Mouse (Mus musculus) forebrain, postnatal 0 days (tissue): ENCODE data around the gene Slc12a3. TPM values are rescaled to one million over a fixed set of nuclear protein-coding genes. Genes with fewer than 3 reads are reported as not detected.

Source experiments
- ATAC-seq: fragments of 200-750 bp; cut with Nextera tagmentation; 2 replicates; pipeline ENCODE4 v1.8.0; 2017; ENCODE audit warnings: mild to moderate bottlenecking, moderate library complexity
- DNase-seq: peaks from one replicate; pipeline ENCODE4 v3.0.0-alpha.2; 2015
- H3K27ac ChIP-seq: fragments of 300-500 bp; sonication (generic); 2 replicates; pipeline ENCODE4 v1.5.1; 2014; ENCODE audit warnings: low read depth, mild to moderate bottlenecking, antibody characterized with exemption, low read length, moderate library complexity, mixed read lengths
- H3K27me3 ChIP-seq: fragments of 300-500 bp; sonication (generic); 2 replicates; pipeline ENCODE4 v1.6.1; 2014; ENCODE audit warnings: mild to moderate bottlenecking, low read length, mixed read lengths; ENCODE audit not compliant: insufficient read depth
- H3K36me3 ChIP-seq: fragments of 300-500 bp; sonication (generic); 2 replicates; pipeline ENCODE4 v1.6.1; 2014; ENCODE audit warnings: mild to moderate bottlenecking, moderate library complexity; ENCODE audit not compliant: insufficient read depth
- H3K4me1 ChIP-seq: fragments of 300-500 bp; sonication (generic); 2 replicates; pipeline ENCODE4 v1.6.1; 2014; ENCODE audit warnings: antibody characterized with exemption; ENCODE audit not compliant: insufficient read depth
- H3K4me2 ChIP-seq: fragments of 300-500 bp; sonication (generic); 2 replicates; pipeline ENCODE4 v1.6.1; 2014; ENCODE audit warnings: low read depth, mild to moderate bottlenecking, moderate library complexity
- H3K4me3 ChIP-seq: fragments of 300-500 bp; sonication (generic); 2 replicates; pipeline ENCODE4 v1.5.1; 2014; ENCODE audit warnings: low read depth, low read length, mixed read lengths
- H3K9ac ChIP-seq: fragments of 300-500 bp; sonication (generic); 2 replicates; pipeline ENCODE4 v1.6.1; 2014; ENCODE audit warnings: mild to moderate bottlenecking
- H3K9me3 ChIP-seq: fragments of 300-500 bp; sonication (generic); 2 replicates; pipeline ENCODE4 v1.6.1; 2016; ENCODE audit warnings: low read length
- CTCF ChIP-seq: sonication (generic); IDR thresholded peaks from 2 replicates; pipeline ENCODE4 v1.5.1; 2016; ENCODE audit warnings: antibody characterized with exemption, control low read depth, low read depth
- WGBS: fragments of 180-500 bp; shearing (Covaris S2); extraction: QIAGEN DNeasy Blood & Tissue Kit; methylation state at CpG from one replicate; pipeline ENCODE4 v1.1.7; 2014; 5-methylcytosine and 5-hydroxymethylcytosine counted together
- polyA plus RNA-seq: library from polyadenylated mRNA; unstranded; fragments of >200 nt; fragmentation: Nextera tagmentation; extraction: Ambion mirVana; gene quantifications from 2 replicates; pipeline ENCODE4 v1.2.1, GENCODE M21; 2015
- total RNA-seq: library from RNA; depleted of rRNA; stranded (reverse); fragments of >200 nt; gene quantifications from 2 replicates; pipeline ENCODE4 v1.2.3, GENCODE M21; 2014

Slc12a3 gene
- total and polyA plus RNA-seq, 2 experiments from 2014 or later: 0.12 to 0.29 TPM

- no peak overlapping the region for H3K9ac ChIP-seq
- TF ChIP-seq CTCF: no peak
- H3K27me3 ChIP-seq: no peaks in the 10 kb centered on the region
- H3K4me1 ChIP-seq: no peaks in the 10 kb centered on the region
- no peaks in the 10 kb centered on the region for H3K9me3 ChIP-seq
- H3K4me3 ChIP-seq: no peak overlapping the region
- no peak overlapping the region for H3K27ac ChIP-seq
- DNase-seq (no peak), ATAC-seq (no peak)
- 86% methylated on average over 2 of the region's 2 CpGs for WGBS
- no peak overlapping the region for H3K4me2 ChIP-seq
- peaks cover 79% of the 10 kb centered on the region for H3K36me3 ChIP-seq
These were observed 14.9 kb upstream of the Slc12a3 start for GRCm38 (mm10) chr8:94314069-94314468.

GRCm38 (mm10) chr8:94317249-94317648 is 11.8 kb upstream of the Slc12a3 start:
- no peak overlapping the region for H3K4me2 ChIP-seq
- DNase-seq (no peak), ATAC-seq (no peak)
- peaks cover 68% of the 10 kb centered on the region for H3K36me3 ChIP-seq
- H3K9me3 ChIP-seq: no peaks in the 10 kb centered on the region
- 99% methylated on average over 2 of the region's 2 CpGs for WGBS
- no peak for TF ChIP-seq CTCF
- H3K27me3 ChIP-seq: no peaks in the 10 kb centered on the region
- no peak overlapping the region for H3K4me3 ChIP-seq
- H3K9ac ChIP-seq: no peak overlapping the region
- H3K4me1 ChIP-seq: no peaks in the 10 kb centered on the region
- H3K27ac ChIP-seq: no peak overlapping the region

DNA sequence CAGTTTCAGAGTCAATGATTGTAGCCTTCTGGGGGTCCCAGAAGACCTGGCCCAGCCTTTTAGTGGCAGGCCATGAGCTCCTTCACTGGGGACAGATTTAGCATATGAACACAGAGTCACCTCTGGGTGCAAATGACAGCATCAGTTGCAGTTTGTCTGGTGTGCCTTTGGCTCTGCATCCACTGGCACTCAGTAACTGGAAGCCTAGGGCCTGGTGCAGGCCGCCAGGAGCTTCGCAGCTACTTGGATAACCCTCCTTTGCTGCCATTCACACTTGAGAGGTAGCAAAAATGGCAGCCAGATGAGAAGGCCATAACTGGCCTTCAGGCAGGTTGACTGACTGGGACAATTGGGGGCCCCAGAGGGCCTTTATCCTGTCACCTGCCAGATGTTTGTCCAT is 11.3 kb upstream of the Slc12a3 start:
- H3K27me3 ChIP-seq: no peaks in the 10 kb centered on the region
- no peak overlapping the region for H3K4me3 ChIP-seq
- DNase-seq (no peak), ATAC-seq (no peak)
- H3K9me3 ChIP-seq: no peaks in the 10 kb centered on the region
- no peak overlapping the region for H3K4me2 ChIP-seq
- 96% methylated on average over 2 of the region's 2 CpGs for WGBS
- no peak for TF ChIP-seq CTCF
- no peak overlapping the region for H3K9ac ChIP-seq
- H3K27ac ChIP-seq: no peak overlapping the region
- H3K4me1 ChIP-seq: no peaks in the 10 kb centered on the region
- peaks cover 66% of the 10 kb centered on the region for H3K36me3 ChIP-seq

DNA sequence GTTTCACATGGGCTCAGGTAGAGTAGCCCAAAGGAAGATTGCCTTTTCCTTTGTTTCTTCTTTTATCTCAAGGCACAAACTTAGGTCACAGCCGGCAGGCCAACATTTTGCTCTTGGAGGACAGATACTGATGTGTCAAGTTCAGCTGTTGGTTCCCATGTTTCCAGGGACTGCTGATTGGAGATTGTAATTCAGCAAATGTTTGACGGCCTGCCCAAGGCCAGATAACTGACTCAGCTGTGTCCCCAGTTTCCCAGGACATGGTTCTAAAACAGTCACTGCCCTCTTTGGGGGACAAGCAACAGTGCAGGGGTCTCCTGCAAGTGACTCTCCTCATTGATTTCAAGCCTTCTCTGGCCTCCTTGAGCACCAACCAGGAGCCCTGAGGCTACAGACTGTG is 9.0 kb upstream of the Slc12a3 start:
- H3K4me3 ChIP-seq: no peak overlapping the region
- peaks cover 54% of the 10 kb centered on the region for H3K36me3 ChIP-seq
- H3K4me2 ChIP-seq: no peak overlapping the region
- DNase-seq (no peak), ATAC-seq (no peak)
- no peaks in the 10 kb centered on the region for H3K4me1 ChIP-seq
- H3K27me3 ChIP-seq: no peaks in the 10 kb centered on the region
- TF ChIP-seq CTCF: no peak
- no peaks in the 10 kb centered on the region for H3K9me3 ChIP-seq
- H3K27ac ChIP-seq: no peak overlapping the region
- WGBS: 92% methylated on average over 2 of the region's 2 CpGs
- no peak overlapping the region for H3K9ac ChIP-seq

- Histone ChIP-seq H3K4me2 (no peak overlapping the region), H3K9me3 (no peaks in the 10 kb centered on the region), H3K27me3 (no peaks in the 10 kb centered on the region), H3K9ac (no peak overlapping the region), H3K27ac (no peak overlapping the region), H3K4me3 (no peak overlapping the region), H3K36me3 (peaks cover 36% of the 10 kb centered on the region), H3K4me1 (no peaks in the 10 kb centered on the region)
- no peak for TF ChIP-seq CTCF
- ATAC-seq (no peak), DNase-seq (no peak)
- 84% methylated on average over 4 of the region's 4 CpGs for WGBS
These were observed 6.9 kb upstream of the Slc12a3 start for GRCm38 (mm10) chr8:94322083-94322482.

DNA sequence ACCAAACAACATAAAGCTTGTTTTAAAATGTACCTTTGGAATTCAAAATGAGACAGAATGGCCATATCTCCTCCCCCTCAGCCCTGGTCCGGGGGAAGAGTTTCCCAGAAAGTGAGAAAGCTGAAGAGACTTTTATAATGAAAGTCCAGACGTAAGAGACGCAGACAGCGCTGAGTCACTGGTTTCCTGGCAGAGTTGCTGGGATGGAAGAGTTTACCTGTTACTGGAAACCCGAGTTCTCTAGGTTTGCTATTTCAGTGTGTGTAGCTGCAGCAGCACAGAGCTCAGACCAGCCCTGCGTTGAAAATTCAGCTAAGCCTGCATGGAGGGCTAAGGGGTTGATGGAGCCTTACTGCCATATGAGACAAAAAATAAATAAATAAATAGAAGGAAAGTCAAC is 6.0 kb upstream of the Slc12a3 start:
- Histone ChIP-seq H3K9ac (no peak overlapping the region), H3K36me3 (peaks cover 27% of the 10 kb centered on the region), H3K9me3 (no peaks in the 10 kb centered on the region), H3K27ac (no peak overlapping the region), H3K4me3 (no peak overlapping the region), H3K4me2 (no peak overlapping the region), H3K4me1 (no peaks in the 10 kb centered on the region), H3K27me3 (no peaks in the 10 kb centered on the region)
- ATAC-seq (no peak), DNase-seq (no peak)
- no peak for TF ChIP-seq CTCF
- 90% methylated on average over 6 of the region's 6 CpGs for WGBS

DNA sequence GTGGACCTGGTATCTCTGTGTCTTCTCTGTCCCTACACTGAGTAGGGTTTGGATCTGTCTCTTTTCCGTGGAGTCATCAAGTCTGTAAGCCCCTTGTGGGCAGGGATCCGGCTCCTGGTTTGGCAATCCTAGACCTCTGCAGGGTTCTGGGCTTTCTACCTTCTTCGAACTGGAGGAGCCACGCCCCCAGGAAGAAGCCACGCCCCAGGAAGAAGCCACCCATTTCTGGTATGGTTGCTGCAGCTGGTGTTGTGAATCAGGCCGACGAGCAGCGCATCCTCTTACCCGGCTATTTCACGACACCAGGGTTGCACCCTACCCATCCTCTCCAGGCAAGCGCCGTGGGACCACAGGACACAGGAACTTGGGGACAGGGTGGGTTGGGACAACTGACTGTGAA is 4.9 kb upstream of the Slc12a3 start:
- ATAC-seq (no peak), DNase-seq (no peak)
- WGBS: 68% methylated on average over 12 of the region's 12 CpGs
- Histone ChIP-seq H3K4me2 (no peak overlapping the region), H3K4me3 (no peak overlapping the region), H3K27me3 (no peaks in the 10 kb centered on the region), H3K36me3 (peaks cover 18% of the 10 kb centered on the region), H3K9me3 (no peaks in the 10 kb centered on the region), H3K9ac (no peak overlapping the region), H3K27ac (no peak overlapping the region), H3K4me1 (no peaks in the 10 kb centered on the region)
- TF ChIP-seq CTCF: no peak

- no peak for ATAC-seq
- WGBS: 76% methylated on average over 4 of the region's 4 CpGs
- H3K4me1 ChIP-seq: no peaks in the 10 kb centered on the region
These were observed 3.0 kb upstream of the Slc12a3 start for GRCm38 (mm10) chr8:94326016-94326415.

More at GRCm38 (mm10) chr8:94326016-94326415, 3.0 kb upstream of the Slc12a3 start:
- H3K36me3 ChIP-seq: peaks cover 8% of the 10 kb centered on the region
- no peaks in the 10 kb centered on the region for H3K27me3 ChIP-seq
- H3K4me2 ChIP-seq: no peak overlapping the region
- no peak overlapping the region for H3K4me3 ChIP-seq
- DNase-seq: no peak
- H3K9me3 ChIP-seq: no peaks in the 10 kb centered on the region
- no peak for TF ChIP-seq CTCF
- no peak overlapping the region for H3K27ac ChIP-seq
- no peak overlapping the region for H3K9ac ChIP-seq
